Mouse (Mus musculus): ENCODE measurements around the gene Primpol.

The Primpol gene

DNA sequence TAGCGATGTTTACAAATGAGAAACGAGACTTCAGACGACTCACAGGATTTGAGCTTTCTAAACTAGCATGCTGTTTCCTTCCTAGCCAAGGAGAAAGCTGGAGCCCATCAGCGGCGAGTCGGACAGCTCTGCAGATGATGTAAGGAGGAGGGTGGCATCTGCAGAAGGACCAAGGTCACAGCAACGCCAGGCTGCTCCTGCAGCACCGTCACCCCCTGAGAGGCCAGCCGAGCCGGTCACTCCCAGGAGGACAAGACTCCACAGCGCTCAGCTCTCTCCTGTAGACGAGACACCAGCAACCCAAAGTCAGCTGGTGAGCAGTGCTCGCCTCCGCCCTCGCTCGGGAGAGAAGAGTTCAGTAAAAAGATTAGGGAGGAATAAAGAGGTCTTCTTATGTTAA, 54.7 kb downstream of the Primpol start:
- no peak for DNase-seq (ENCODE audit: low read depth, low spot score)

DNA sequence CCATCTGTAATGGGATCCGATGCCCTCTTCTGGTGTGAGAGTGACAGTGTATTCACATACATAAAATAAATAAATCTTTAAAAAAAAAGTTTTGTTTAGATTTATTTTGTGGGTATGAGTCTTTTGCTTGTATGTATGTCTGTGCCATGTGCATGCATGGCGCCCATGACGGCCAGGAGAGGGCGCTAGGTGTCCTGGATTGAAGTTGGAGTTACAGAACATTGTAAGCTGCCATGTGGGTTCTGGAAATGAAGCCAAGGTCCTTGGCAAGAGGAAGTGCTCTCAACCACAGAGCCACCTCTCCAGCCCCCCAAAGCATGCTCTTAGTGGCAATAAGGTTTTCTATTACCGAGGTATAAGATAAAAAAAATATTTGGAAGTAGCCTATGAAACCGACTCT, 57.6 kb downstream of the Primpol start:
- DNase-seq (ENCODE audit: low read depth, low spot score) = no peak

DNA sequence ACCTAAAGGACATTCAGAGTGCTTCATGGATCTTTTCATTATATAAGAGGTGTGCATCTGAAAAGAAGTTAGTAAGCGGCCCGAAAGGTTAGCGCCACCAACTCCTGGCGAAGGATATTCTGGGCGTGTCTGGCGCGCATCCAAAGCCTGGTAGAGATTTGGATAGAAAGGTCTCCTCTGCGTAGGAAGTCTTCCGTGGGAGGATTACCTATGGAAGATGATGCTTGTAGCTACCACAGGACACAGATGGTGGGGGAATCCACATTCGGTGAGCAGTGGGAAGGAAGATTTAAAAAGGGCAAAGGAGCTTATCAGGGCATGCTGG, 64.6 kb downstream of the Primpol start:
- DNase-seq (ENCODE audit: low read depth, low spot score) = no peak

DNA sequence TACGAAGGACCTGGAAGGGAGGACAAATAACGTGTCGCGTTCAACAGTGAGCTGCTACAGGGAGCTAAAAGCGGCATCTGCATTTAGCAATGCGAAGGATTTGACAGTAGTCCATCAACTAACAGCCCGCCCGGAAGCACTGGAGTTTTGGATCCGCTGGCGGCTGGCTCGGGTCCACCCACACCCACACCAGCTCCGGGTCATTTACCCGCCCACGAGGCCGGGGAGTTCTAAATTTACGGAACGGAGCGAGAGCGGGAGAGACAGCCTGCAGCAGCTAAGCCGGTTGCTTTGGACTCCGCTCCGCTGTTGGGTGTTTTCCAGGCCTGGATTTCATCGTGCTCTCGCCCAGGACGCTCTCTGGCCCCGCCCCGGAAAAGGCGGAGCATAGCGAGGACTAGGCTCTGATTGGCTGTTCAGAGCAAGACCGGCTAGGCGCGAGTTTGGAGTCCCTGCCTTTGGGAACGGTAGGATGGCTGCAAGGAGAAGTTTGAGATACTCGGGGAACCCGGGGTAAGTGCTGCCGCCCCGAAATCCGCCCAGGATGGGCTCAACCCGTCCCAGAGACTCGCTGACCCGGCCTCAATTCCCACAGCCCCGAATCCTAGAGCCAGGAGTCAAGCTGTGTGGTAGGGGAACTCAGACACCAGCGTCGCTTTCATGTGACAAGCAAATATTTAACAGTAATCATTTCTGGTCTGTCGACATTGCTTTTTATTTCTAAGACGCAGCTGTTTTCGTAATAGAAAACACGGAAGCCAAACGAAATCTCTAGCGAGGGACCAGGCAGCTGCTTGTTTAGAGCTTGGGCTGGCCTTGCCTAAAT, 65.2 kb downstream of the Primpol start, which contains the start of gene Cenpu:
TSS of gene Cenpu (plus strand) at position 414 of the 826 bp plus-strand sequence.
- DNase-seq (ENCODE audit: low read depth, low spot score) = peak; percentile 99

DNA sequence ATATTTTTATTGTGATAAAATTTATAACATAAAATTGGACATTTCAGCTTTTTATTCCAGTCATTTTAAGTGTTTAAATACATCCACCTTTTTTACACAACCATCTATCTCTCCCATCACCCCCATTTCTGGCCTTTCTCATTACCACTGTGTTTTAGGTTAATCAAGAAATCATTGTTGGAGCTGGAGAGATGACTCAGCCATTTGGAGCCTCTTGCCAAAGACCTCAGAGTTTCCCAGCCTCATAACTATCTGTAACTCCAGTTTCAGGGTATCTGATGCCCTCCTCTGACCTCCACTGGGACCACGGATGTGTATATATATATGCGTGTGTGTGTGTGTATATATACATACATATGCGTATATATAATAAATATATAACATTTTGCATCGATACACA, 66.0 kb downstream of the Primpol start:
- no peak for DNase-seq (ENCODE audit: low read depth, low spot score)

DNA sequence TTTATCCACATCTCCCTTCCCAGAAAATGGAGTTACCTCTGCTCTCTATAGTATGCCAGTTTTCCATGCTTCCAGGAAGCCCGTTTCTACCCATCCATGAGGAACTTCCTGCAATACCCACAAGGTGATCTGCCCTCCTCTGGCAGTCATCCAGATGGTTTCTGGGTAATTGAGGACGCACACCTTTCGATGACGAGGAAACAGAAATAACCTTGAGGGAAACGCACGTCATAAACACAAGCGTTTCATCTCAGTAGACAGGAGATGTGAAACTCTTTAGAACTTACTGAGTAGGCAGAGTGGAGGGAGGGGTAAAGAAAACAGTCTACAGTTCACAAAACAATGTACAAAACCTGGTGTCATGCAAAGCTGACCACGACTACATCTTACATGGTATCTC, 67.0 kb downstream of the Primpol start:
- DNase-seq (ENCODE audit: low read depth, low spot score) = no peak

- DNase-seq (ENCODE audit: low read depth, low spot score) = peak; percentile 71
Observed at GRCm38 (mm10) chr8:46547245-46547644, 69.8 kb downstream of the Primpol start.

GRCm38 (mm10) chr8:46546431-46547176, 70.4 kb downstream of the Primpol start:
- DNase-seq (ENCODE audit: low read depth, low spot score) = peak; percentile 48

DNA sequence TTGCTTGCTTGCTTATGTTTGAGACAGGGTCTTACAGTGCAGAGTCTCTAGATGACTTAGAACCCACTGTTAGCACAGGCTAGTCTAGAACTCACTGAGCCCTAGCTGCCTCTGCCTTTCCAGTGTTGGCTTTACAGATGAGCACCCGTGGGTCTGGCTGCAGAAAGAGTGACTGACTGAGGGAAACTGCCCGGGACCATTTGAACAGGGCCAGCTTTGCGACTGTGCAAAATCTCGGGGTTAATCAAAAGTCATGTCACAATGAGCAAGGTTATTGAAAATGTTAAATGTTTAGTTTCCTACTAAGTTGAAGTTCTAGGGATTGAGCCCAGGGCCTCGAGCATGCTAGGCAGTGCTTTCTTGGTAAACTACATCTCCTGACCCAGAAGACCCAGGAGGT, 71.2 kb downstream of the Primpol start:
- no peak for DNase-seq (ENCODE audit: low read depth, low spot score)

DNA sequence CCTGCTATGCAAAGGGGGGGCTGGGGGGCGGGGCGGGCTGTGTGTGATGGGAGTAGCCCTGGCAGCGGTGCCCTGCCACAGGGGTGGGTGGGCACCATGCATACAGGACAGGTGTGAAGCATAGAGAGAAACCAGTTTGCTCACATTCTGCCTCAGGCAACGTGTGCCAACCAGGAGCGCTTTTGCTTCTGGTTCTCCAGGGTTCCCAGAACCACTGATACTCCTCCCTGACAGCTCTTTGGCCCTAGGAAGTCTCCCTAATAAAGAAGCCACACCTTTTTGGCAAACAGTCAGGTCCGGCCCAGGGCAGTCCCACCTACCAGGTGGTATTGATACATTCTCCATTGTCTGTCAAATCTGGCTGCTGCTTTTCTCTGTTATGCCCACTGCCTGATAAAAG, 73.3 kb downstream of the Primpol start:
- DNase-seq (ENCODE audit: low read depth, low spot score) = no peak

DNA sequence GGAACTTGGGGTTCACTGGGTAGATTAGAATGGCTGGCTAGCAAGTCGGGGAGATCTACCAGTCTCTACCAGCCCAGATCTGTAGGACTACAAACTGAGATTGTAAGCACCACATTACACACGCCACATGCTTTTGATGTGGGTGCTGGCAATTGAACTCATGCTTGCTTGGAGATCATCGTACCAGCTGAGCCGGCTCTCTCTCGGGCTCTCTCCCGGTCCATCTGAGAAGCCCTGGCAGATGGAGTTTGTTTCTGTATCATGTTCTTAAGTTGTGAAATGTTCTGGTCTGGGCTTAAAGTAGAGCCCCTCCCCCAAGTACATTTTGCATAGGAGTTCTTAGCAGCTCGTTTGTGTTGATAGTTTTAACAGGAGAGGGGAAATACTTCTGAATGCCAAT, 73.8 kb downstream of the Primpol start:
- peak; percentile 59 for DNase-seq (ENCODE audit: low read depth, low spot score)

DNA sequence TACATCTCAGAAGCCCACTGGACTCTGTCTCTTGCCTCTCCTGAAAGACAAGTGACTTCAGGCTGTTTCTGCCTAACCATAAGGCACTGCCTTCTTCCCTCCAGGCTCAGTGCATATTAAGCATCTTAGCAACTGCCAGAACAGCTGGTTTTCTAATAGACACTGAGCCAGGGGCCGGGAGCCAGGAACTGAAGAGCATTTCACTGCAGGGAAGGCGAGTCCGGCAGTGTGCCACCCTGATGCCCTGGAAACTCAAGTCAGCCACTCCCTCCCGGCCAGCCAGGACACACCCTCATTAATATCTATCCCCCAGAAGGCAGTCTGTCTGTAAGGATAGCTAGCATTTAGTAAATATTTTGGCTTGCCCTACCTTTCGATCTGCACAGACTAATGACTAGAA, 77.3 kb downstream of the Primpol start:
- DNase-seq (ENCODE audit: low read depth, low spot score) = peak; percentile 78

- no peak for DNase-seq (ENCODE audit: low read depth, low spot score)
Observed at GRCm38 (mm10) chr8:46533926-46534325, 83.1 kb downstream of the Primpol start.

- DNase-seq (ENCODE audit: low read depth, low spot score) = no peak
Observed at GRCm38 (mm10) chr8:46530541-46530940, 86.5 kb downstream of the Primpol start.

DNA sequence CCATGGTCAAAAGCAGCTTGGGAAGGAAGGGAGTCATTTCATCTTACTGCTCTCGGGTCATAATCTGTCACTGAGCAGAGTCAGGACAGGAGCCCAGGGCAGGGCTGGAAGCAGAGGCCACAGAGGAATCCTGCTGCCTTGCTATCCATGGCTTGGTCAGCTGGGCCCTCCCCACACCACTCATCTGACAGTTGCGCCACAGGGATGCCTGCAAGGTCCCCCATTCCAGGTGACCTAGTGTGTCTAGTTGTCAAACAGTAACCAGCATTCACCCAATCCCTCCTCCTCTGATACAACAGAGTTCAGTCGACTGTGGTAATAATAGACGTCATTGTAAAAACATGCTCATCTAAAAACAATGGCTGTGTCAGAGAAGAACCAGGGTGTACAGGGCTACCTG, 87.5 kb downstream of the Primpol start:
- DNase-seq (ENCODE audit: low read depth, low spot score) = no peak

GRCm38 (mm10) chr8:46526821-46527220, 90.2 kb downstream of the Primpol start:
- DNase-seq (ENCODE audit: low read depth, low spot score) = no peak

DNA sequence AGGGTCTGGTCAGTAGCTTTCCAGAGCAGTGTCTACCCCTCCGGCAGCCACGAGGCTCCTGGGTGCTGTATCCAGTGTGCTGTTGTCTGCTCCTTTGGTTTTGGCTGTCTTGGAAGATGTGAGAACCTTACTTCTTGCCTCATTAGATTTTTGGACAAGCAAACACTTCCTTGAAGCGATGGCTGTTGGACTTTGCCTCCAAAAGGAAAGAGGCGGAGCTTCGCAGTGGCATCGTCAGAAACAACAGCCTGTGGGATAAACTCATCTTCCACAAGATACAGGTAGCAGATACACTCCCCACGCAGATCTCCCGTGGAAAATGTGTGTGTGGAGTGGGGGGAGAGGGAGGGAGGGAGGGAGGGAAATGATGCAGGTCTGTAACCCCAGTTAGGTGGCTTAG, 90.9 kb downstream of the Primpol start:
- no peak for DNase-seq (ENCODE audit: low read depth, low spot score)
